Mouse (Mus musculus) bone marrow, adult 2 months (tissue): ENCODE results near the gene Per2.

ENCODE experiments used
- CTCF ChIP-seq: fragments of 200-500 bp; IDR thresholded peaks from 2 replicates; pipeline ENCODE4 v1.5.1; 2011; ENCODE audit warnings: low read length, control low read depth; ENCODE audit not compliant: control insufficient read depth, insufficient read depth
- POLR2A ChIP-seq: fragments of 200-500 bp; IDR thresholded peaks from 2 replicates; pipeline ENCODE4 v1.6.1; 2011; ENCODE audit warnings: low read depth, mild to moderate bottlenecking, control low read depth, low read length, borderline replicate concordance; ENCODE audit not compliant: control insufficient read depth

- TF ChIP-seq CTCF: no peak
- TF ChIP-seq POLR2A: no peak
Measured at GRCm38 (mm10) chr1:91466186-91466585, 7.1 kb upstream of the Per2 start.
